Mouse (Mus musculus): Measurements from ENCODE around the gene Rsrp1.
A peak's percentile ranks its signal among the peaks of the same experiment; 100 is the strongest.

- peak; percentile 30; the same call in 1 of the 2 replicates for TF ChIP-seq POLR2A (IDR thresholded peaks at IDR 0.05; ENCODE audit: control insufficient read depth, low read depth, low read length)
- no peak for TF ChIP-seq CTCF (IDR thresholded peaks at IDR 0.05; ENCODE audit: control insufficient read depth, insufficient read depth, insufficient replicate concordance, low read depth, low read length)
Observed at GRCm38 (mm10) chr4:134922925-134923244, 507 bp upstream of the Rsrp1 start.
